Mouse (Mus musculus) cerebellum, postnatal 36 days (tissue): ENCODE data around the gene Gm17783.
"Not testable (repeated sequence)": the region's sequence is repeated elsewhere in the genome, so short reads cannot be mapped to it uniquely, and the experiment has no call there.

ENCODE experiments used
- DNase-seq, 2 experiments: peaks; one replicate each; pipeline ENCODE4 v3.0.0; 2021 to 2022; ENCODE audit warnings: mixed read lengths in 2 of 2

Gene Gm17783

GRCm38 (mm10) chr16:45531950-45532349 lies at the start of gene Gm17783:
Gene Gm17783 (minus strand): TSS chr16:45532050.
- no peak for DNase-seq

GRCm38 (mm10) chr16:45579883-45580282 lies 48.0 kb upstream of the Gm17783 start:
- DNase-seq: no peak

- DNase-seq: no peak
These were observed 40.5 kb upstream of the Gm17783 start for GRCm38 (mm10) chr16:45572307-45572706.

GRCm38 (mm10) chr16:45561747-45562146 lies 29.9 kb upstream of the Gm17783 start:
- no peak for DNase-seq

- no peak for DNase-seq
These were observed 19.7 kb upstream of the Gm17783 start for GRCm38 (mm10) chr16:45551579-45551978.

GRCm38 (mm10) chr16:45547982-45548381 lies 16.1 kb upstream of the Gm17783 start:
- DNase-seq: no peak

GRCm38 (mm10) chr16:45544341-45544740 lies 12.5 kb upstream of the Gm17783 start:
- no peak for DNase-seq

- no peak for DNase-seq
These were observed 10.3 kb upstream of the Gm17783 start for GRCm38 (mm10) chr16:45542108-45542507.

GRCm38 (mm10) chr16:45538342-45538741 lies 6.5 kb upstream of the Gm17783 start:
- DNase-seq: not testable (repeated sequence)

- no peak for DNase-seq
These were observed 3.2 kb upstream of the Gm17783 start, which contains the start of gene Slc9c1 for GRCm38 (mm10) chr16:45535009-45535408. Gene Slc9c1 (plus strand): TSS chr16:45535309.

GRCm38 (mm10) chr16:45525551-45525950 lies 6.3 kb downstream of the Gm17783 start:
- DNase-seq: no peak

GRCm38 (mm10) chr16:45495326-45495725 lies 36.5 kb downstream of the Gm17783 start:
- DNase-seq: no peak

GRCm38 (mm10) chr16:45492927-45493326 lies 38.9 kb downstream of the Gm17783 start, which contains the start of gene Gm609:
Gene Gm609 (minus strand): TSS chr16:45492969.
- no peak for DNase-seq

GRCm38 (mm10) chr16:45476991-45477390 lies 54.9 kb downstream of the Gm17783 start:
- no peak for DNase-seq

GRCm38 (mm10) chr16:45471836-45472235 lies 60.0 kb downstream of the Gm17783 start:
- not testable (repeated sequence) for DNase-seq
